Mouse (Mus musculus): ENCODE measurements around the gene AI987944. TPM values are rescaled to one million over a fixed set of nuclear protein-coding genes. Genes with fewer than 3 reads are reported as not detected.
A peak's percentile ranks its signal among the peaks of the same experiment; 100 is the strongest.

Gene AI987944
- total RNA-seq (2012; rRNA removed) (9.6 and 10.9 TPM in 2 replicates), total RNA-seq (2014; rRNA removed) (18.5 and 20.7 TPM in 2 replicates), polyA plus RNA-seq (2012; ENCODE audit: insufficient read length, low read depth) (8.3 and 9.3 TPM in 2 replicates)

DNA sequence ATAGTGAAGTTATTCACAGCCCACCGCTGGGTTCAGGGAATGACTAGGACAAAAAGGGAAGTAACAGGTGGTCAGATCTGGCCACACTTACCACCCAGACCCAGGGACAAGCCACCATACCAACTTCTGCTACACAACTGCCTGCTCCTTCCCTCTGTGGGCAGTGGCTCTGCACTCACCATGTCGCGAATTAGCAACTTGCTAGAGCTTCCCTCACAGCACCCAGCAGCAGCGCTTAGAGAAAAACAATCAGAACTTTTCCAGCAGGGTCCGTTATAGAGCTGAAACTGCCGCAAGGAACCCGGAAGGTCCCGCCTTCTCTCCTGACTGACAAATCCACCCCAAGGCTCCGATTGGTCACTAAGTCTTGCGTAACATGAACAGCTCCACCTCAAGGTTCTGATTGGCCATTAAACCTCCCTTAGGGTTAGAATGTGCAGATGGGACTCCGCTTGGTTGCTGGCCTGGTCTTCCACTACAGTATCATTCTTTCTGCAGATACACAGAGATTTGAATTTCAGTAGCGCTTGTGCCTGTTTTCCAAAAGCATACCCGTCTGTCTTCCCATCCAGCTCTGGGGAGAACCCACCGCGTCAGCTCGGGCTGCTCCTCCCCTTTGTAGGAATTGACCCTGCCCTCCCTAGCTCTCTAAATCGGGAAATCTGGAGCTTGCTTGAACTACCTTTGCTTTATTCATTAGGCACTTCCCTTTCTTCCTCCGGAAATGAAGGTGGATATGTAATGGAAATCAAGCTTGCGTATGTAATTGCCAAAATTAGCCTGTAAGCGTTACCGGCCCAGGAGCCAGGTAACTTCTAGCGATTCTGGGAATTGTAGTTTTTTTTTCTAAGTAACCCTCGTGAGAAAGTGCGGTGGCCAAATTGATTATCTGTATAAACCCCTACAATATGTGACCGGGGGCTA is at the start of gene AI987944:
Gene AI987944 (minus strand): TSS at position 332 of the 924 bp plus-strand sequence.
- peaks cover 0 to 3% of the 10 kb centered on the region in 2 experiments for H3K36me3 ChIP-seq (replicated peaks in 1 of 2; ENCODE audit: control insufficient read depth in 1 of 2, insufficient read depth in 1 of 2, low read length in 1 of 2)
- H3K79me2 ChIP-seq (replicated peaks; ENCODE audit: control insufficient read depth, extremely low read depth, insufficient read depth, poor library complexity, severe bottlenecking): peaks cover 8% of the 10 kb centered on the region
- H3K27me3 ChIP-seq (replicated peaks): peaks cover 11% of the 10 kb centered on the region
- H3K9me3 ChIP-seq (replicated peaks; ENCODE audit: low read length): no peaks in the 10 kb centered on the region
- H3K4me3 ChIP-seq (replicated peaks in 1 of 3; ENCODE audit: low read depth in 2 of 3, low read length in 2 of 3, poor library complexity in 1 of 3): peak within 1 kb of the TSS; percentile 62 to 81 (median 72)
- in situ Hi-C loops (cut with MboI; ENCODE audit: low pct_ligation_motif_present, low pct_unique_long_range_greater_than_20kb, low sequenced_read_pairs) (loop anchor here (25.0 kb wide), 1 partner anchor 244 kb away; the partner anchor contains the start of gene Zfp788), dilution Hi-C loops (cut with MboI; ENCODE audit: extremely low pct_ligation_motif_present, extremely low pct_unique_long_range_greater_than_20kb, low sequenced_read_pairs) (no loop called here)
- peaks cover 2 to 15% of the 10 kb centered on the region in 2 experiments; a peak in 3 of 4 replicates for H3K4me1 ChIP-seq (ENCODE audit: control insufficient read depth in 1 of 2, insufficient read depth in 2 of 2)
- peak within 1 kb of the TSS; percentile 59 for H3K4me2 ChIP-seq (ENCODE audit: insufficient read depth, low read depth, poor library complexity, severe bottlenecking)
- peak; percentile 95 for DNase-seq (ENCODE audit: extremely low read depth)
- H3K27ac ChIP-seq (ENCODE audit: insufficient read depth, low read depth): peak within 1 kb of the TSS; percentile 68
- H3K9ac ChIP-seq (ENCODE audit: insufficient read depth, low read depth): peak within 1 kb of the TSS; percentile 80
- TF ChIP-seq TCF12 (IDR thresholded peaks at IDR 0.05; ENCODE audit: low read depth, low read length): 0 out of 2 replicates have a peak, but pooled peaks have one; percentile 35
- TF ChIP-seq USF2 (conservative IDR thresholded peaks at IDR 0.05; ENCODE audit: low read depth, low read length): no peak
- TF ChIP-seq MXI1 (IDR thresholded peaks at IDR 0.05; ENCODE audit: low read depth, low read length): no peak
- TF ChIP-seq KAT2A (IDR thresholded peaks at IDR 0.05; ENCODE audit: insufficient replicate concordance, low read length): no peak
- TF ChIP-seq SIN3A (IDR thresholded peaks at IDR 0.05; ENCODE audit: low read length): no peak; the same call in 1 of the 2 replicates
- TF ChIP-seq ZMIZ1 (IDR thresholded peaks at IDR 0.05; ENCODE audit: low read depth, low read length): no peak; the same call in 1 of the 2 replicates
- no peak for TF ChIP-seq USF1 (IDR thresholded peaks at IDR 0.05; ENCODE audit: low read depth, low read length)
- peak; percentile 74; the same call in 1 of the 2 replicates for TF ChIP-seq MEF2A (IDR thresholded peaks at IDR 0.05; ENCODE audit: borderline replicate concordance, low read depth, low read length)
- TF ChIP-seq E2F4 (IDR thresholded peaks at IDR 0.05; ENCODE audit: insufficient replicate concordance, low read depth, low read length): 0 out of 2 replicates have a peak, but pooled peaks have one; percentile 44
- no peak for TF ChIP-seq GABPA (IDR thresholded peaks at IDR 0.05; ENCODE audit: insufficient replicate concordance, low read depth, low read length)
- TF ChIP-seq ZKSCAN1 (IDR thresholded peaks at IDR 0.05; ENCODE audit: borderline replicate concordance, low read depth, low read length): no peak
- no peak for TF ChIP-seq PAX5 (IDR thresholded peaks at IDR 0.05; ENCODE audit: low read length)
- no peak for TF ChIP-seq CHD1 (IDR thresholded peaks at IDR 0.05; ENCODE audit: low read depth, low read length)
- no peak for TF ChIP-seq POLR2AphosphoS2 (IDR thresholded peaks at IDR 0.05; ENCODE audit: low read depth, low read length)
- TF ChIP-seq MAX (IDR thresholded peaks at IDR 0.05; ENCODE audit: low read length): no peak
- no peak for TF ChIP-seq UBTF (IDR thresholded peaks at IDR 0.05; ENCODE audit: low read depth, low read length)
- no peak for TF ChIP-seq SMC3 (IDR thresholded peaks at IDR 0.05; ENCODE audit: low read depth, low read length)
- peak; percentile 90 for TF ChIP-seq ELF1 (IDR thresholded peaks at IDR 0.05; ENCODE audit: low read depth, low read length)
- no peak for TF ChIP-seq CTCF (conservative IDR thresholded peaks at IDR 0.05 in 1 of 2, IDR thresholded peaks at IDR 0.05 in 1 of 2; ENCODE audit: low read depth in 2 of 2, low read length in 2 of 2)
- TF ChIP-seq EP300 (IDR thresholded peaks at IDR 0.05; ENCODE audit: low read length): no peak
- TF ChIP-seq JUND (conservative IDR thresholded peaks at IDR 0.05; ENCODE audit: low read depth, low read length): no peak; the same call in 1 of the 2 replicates
- peak; percentile 63 for TF ChIP-seq NELFE (IDR thresholded peaks at IDR 0.05; ENCODE audit: low read depth, low read length)
- TF ChIP-seq TBP (conservative IDR thresholded peaks at IDR 0.05; ENCODE audit: low read depth, low read length): peak; percentile 81
- TF ChIP-seq POLR2A (IDR thresholded peaks at IDR 0.05; ENCODE audit: low read depth, low read length): peak; percentile 67
- TF ChIP-seq CHD2 (IDR thresholded peaks at IDR 0.05; ENCODE audit: low read length): peak; percentile 55; the same call in 1 of the 2 replicates
- TF ChIP-seq RCOR1 (conservative IDR thresholded peaks at IDR 0.05; ENCODE audit: low read depth, low read length): no peak
- no peak for TF ChIP-seq JUN (IDR thresholded peaks at IDR 0.05; ENCODE audit: insufficient read depth, low read depth, low read length)
- TF ChIP-seq MAZ (IDR thresholded peaks at IDR 0.05; ENCODE audit: low read depth, low read length): 0 out of 2 replicates have a peak, but pooled peaks have one; percentile 14
- no peak for TF ChIP-seq BHLHE40 (IDR thresholded peaks at IDR 0.05; ENCODE audit: low read depth, low read length)
- TF ChIP-seq MAFK (IDR thresholded peaks at IDR 0.05; ENCODE audit: insufficient replicate concordance, low read length): no peak
- no peak for TF ChIP-seq IRF4 (IDR thresholded peaks at IDR 0.05; ENCODE audit: low read depth, low read length)
- TF ChIP-seq RAD21 (IDR thresholded peaks at IDR 0.05; ENCODE audit: low read depth, low read length): no peak
- 0 out of 2 replicates have a peak, but pooled peaks have one; percentile 16 for TF ChIP-seq MYC (IDR thresholded peaks at IDR 0.05; ENCODE audit: low read depth, low read length)
- no peak for TF ChIP-seq ZC3H11A (IDR thresholded peaks at IDR 0.05; ENCODE audit: low read depth, low read length)
- TF ChIP-seq NRF1 (IDR thresholded peaks at IDR 0.05; ENCODE audit: low read depth, low read length): no peak
- TF ChIP-seq HCFC1 (IDR thresholded peaks at IDR 0.05; ENCODE audit: low read depth, low read length): peak; percentile 68
- no peak for TF ChIP-seq ETS1 (conservative IDR thresholded peaks at IDR 0.05; ENCODE audit: low read depth, low read length)

Data from CH12.LX (cell line).